Mouse (Mus musculus): ENCODE results near the gene Rbm20.

- TF ChIP-seq CTCF (IDR thresholded peaks at IDR 0.05; ENCODE audit: borderline replicate concordance, insufficient read depth, low read depth, low read length) (no peak), POLR2A (IDR thresholded peaks at IDR 0.05; ENCODE audit: borderline replicate concordance, insufficient read depth, low read length) (no peak)
Measured at GRCm38 (mm10) chr19:53785352-53785751, 108.2 kb downstream of the Rbm20 start.
